Mouse (Mus musculus) right cerebral cortex, postnatal 25 days (tissue): ENCODE data around the gene Tmem120b.
A peak's percentile ranks its signal among the peaks of the same experiment; 100 is the strongest.

Experiments used
- DNase-seq: peaks from one replicate; pipeline ENCODE4 v3.0.0; 2022

Tmem120b gene

DNA sequence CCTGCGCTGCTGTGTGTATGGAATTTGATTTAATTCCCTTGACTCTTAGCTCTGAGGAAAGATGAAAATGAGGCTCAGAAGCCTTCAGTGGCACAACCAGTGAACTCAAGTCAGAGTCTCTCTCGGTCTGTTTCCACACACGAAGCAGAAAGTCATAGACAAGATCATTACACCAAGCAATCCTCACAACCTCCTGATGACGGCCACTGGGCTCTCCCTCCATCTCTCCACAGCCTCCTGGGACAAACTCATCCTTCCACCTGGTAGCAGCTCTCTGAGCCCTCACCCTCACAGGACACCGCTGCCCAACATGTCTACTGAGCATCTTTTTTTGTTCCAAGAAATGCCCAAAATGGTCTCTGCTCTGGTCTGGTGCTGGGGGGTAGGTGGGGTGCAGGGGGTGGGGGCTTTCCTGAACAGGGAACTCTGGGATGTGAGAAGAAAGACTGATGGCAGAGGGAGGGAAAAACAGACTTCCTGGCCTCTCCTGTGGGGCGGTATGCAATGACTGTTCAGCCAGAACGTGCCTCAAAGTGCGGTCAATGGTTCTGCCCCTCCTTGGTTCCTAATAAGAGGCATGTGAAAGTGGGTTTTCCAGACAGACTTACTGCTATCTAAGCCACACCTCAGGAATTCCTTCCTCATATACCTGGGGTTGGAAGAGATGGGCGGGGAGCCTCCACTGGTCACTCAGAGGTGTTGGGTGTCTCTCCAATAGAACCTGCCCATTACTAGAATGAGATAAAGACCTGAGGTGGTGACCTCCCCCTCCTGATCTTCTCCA is 62.0 kb downstream of the Tmem120b start:
- DNase-seq, result no peak

DNA sequence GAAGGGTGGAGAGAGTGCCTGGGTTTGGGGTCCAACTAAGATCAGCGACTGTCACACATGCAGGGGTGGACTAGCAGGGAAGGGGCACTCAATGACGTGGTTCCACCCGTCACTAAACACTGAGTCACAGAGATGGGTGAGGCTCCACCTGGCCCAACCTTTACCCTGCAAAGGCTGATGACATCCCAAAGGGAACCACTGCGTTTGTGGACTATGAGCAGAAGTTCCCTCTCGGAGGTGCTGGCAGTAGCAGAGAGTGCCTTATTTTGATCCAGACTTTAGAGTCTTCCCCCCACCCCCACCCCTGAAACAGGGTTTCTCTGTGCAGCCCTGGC is 62.6 kb downstream of the Tmem120b start:
- no peak for DNase-seq

DNA sequence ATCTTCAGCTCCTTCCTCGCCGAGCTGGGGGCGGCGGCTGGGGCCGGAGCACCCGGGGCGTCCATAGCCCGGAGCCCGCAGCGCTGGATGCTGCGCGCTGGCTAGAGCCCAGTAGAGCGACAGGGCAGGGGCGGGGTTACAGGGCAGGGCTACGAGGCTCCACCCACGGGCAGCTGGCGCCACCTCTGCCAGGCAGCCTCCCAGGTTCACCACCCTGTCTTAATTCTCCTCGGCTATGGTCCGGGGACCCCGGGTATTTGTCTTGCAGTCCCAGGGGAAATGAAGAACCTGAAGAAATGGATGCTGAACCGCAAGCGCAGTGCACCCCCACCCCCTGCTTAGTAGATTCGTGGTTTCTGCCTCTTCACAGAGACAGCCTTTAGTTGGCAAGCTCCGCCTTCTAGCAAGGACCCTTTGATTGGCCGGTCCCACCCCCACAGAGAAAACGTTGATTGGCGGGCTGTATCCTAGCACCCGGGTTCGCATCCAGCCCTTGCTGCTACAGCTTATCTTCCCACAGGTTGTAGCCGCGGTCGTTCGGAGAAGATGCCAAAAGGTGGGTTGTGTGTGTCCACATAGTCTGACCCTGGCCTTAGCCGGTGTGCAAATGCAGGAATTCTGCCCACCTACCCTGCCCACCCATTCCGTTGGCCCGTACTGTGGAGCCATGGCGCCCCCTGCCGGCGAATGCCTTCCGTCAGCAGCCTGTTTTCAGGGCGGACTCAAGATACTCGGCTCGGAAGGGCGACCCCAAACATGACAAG is 64.3 kb downstream of the Tmem120b start, which contains the start of gene Rhof:
TSS of gene Rhof (minus strand) at position 385 of the 764 bp plus-strand sequence.
- peak; percentile 83 for DNase-seq

DNA sequence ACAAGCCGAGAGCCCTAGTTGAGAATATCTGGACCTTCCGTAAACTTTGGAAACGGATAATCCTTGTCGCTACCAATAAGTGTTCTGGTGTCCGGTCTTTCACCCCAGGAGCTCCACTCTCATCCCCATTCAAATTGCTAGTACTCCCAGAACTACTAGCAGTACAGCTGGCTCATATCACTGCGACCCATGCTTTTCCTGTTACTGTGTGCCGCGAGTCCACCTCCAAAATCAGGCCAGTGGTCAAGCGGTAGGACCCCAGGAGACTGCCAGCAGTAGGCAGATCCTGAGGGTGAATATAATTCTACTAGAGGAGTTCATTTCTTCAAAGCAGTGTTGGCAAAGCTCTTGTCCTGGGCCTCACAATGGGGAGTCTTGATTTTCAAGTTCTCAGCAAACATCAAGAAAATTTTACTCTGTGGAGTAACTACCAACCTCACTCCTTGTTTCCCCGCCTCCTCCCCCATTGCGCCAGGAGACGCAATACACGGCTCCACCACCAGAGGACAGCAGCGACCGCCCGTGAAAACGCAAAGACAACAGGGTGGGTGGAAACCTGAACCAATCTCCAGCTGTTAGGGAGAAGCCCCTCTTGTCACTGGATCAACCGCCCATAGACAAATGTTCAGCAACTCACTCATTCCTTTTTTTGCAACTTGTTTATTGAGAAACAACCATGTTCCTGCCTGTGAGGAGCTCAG is 65.0 kb downstream of the Tmem120b start:
- DNase-seq, result peak; percentile 86

DNA sequence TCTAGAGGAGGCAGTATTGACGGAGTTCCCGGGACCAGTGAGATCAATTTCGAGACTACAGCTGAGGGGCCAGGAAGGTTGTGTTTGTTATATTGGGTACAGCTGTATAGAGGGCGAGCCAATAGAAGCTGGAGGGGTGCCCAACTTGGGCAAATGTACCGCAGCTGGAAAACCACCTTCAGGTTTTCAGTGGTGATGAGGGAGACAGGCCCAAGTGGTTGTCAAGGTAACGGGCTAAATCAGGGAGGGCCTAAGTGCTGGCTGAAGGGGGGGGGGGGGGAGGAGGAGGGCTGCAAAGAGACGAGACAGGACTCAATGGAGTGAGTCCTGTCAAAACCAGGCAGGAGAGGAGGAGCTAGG is 65.5 kb downstream of the Tmem120b start:
- DNase-seq, result no peak

DNA sequence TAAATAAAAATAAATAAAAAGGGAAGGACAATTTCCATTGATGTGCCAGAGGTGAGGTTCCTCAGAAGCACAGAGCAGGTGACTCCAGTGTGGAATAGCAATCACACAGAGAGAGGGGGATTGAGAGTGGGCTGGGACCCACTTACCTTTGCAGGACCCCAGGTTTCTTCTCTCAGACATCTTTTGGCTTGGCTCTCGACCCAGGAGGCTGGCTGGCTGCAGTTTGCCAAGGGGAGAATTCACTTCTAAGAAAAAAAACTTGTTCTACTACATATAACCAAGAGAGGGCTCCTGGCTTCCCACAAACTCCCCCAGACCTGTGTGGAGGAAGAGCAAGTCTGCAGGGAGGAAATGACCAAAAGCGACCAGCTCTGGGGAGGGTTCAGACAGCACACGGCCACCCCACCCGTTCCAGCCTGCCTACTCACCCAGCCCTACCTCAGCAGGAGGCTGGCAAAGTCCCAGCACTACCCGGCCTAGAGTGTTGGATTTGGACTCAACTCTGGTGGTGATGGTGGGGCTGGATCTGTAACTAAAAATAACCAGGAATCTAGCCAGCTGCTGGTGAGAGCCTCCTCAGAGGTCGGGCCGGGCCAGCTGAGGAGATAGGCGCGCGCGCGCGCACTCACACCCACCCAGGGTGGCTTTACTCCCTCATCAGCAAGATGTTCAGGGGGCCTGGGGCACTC is 66.1 kb downstream of the Tmem120b start:
- DNase-seq, result peak; percentile 55

DNA sequence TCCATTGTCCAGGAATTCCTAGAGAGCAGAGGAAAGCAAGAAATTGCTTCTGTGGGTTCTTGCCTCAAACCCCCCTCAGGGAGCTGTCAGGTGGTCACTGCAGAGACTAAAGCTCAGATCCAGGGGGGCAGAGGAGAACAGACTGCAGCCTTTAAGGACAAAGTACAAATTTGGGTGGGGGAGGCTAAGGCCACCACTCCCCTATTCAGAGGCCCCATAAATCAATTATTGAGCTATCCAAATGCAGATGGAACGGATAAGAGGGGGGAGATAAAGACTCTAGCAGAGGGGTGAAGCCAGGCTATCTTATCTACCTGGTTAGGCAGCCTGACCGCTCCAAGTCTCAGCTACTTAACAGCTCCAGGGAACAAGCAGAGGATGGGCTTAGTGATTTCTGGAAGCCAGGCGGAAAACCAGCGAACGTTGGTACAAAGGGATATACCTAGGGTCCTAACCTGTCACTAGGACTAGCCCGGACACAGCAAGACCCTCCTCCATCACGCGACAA is 66.7 kb downstream of the Tmem120b start:
- no peak for DNase-seq

DNA sequence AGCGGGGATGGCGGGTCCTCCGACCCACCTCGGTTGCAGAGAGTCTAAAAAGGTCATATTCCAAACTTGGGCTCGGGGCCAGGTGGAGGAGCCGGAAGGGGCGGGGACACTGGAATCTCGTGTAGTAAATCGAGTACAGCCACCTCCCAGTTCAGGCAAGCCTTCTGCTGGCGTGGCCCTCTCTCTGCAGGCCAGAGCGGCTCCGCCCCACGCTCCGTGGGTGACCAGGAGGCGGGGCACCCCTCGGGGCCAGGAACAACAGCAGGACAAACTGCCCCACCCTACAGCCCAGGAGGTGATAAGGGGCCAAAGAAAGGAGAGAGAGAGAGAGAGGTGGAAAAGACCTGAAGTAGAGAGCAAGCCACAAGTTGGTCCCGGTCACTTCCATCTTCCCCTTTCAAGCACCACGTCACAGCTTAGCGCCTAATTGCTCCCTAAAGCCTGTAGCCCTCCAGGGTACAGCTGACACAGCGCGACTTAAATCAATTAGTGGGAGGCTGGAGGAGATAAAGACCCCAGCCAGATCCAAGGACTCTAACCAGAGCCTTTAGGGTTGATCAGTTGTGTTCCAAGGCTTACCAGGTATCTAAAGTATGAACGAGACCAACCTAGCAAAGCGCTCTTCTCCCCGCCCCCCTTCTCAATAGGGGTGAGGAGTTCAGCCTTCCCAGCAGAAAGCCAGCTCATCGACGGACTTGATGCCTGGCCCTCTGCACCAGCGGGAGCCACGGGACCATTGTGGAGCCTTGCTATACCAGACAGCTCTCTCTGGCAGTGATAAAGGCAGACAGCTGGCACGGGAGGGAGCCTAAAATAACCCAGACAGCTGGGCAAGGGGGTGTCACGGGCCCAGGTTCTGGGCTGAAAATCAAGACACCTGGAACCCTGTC is 67.5 kb downstream of the Tmem120b start:
- peak; percentile 68 for DNase-seq

DNA sequence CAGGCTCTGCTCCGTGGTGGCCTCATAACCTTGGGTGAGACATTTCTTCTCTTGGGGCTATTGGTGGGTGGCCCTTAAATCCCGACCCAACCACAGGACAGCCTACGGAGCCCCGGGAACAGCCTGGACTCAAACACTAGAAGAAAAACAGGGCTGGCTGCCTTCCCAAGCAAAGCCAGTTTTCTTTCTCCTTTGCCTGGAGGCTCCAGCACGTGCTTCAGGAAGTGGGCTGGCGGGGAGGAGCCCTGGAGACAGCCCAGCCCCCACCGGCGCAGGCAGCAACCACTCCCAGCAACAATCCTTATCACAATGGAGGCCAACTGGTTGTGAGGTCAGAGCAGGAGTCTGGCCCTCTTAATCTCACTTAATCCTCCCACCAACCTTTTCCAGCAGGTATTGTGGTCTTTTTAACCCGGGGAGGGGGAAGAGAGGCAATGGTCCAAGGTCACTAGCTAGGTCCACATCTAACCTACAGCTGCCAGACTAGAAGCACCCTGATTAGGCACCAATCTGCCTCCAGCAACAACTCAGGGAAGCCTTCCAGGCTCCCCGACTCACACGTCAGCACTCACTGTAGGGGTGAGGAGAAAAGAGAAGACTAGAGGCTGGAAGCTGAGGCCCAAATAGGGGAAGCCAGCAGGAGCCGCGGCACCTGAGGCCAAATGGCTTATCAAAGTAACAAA is 68.3 kb downstream of the Tmem120b start:
- peak; percentile 87 for DNase-seq

DNA sequence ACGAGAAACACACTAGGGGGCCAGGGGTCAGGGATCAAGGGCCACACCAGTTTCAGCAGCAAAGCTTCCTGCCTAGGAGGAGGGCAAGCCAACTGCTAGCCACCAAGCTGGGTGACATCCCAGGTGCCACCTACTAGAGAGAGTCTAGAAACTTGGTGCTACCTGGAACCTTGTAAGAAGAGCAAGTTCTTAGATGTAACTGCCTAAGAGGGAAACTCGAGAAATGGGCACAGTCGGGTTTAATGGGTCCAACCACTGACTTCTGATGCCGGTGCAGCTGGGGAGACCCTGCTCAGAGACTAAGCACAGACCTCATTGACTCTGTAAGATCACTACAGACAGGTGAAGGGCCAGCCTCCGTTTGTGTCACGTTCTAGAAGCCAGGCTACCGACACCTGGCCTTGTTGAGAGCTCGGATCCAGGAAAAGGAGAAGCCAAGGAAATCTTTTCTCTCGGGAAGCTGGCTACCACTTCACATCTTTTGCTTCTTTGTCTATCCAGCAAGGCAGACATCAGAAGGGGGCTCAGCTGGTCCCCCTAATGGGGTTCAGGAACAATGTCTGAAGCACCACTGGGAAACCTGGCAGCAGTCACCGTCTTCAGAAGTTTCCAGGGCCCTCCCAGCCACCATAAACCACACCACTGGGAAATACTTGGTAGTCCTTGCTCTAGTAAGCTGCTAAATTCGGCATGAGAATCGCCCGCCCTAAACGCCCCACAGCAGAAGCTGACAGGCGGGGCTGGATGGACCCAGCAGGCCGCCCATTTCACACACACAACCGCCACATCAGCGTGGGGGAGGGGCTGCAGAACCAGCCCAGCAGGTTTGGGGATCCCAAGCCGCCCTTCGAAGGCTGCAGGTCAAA is 69.1 kb downstream of the Tmem120b start:
- DNase-seq, result peak; percentile 72

DNA sequence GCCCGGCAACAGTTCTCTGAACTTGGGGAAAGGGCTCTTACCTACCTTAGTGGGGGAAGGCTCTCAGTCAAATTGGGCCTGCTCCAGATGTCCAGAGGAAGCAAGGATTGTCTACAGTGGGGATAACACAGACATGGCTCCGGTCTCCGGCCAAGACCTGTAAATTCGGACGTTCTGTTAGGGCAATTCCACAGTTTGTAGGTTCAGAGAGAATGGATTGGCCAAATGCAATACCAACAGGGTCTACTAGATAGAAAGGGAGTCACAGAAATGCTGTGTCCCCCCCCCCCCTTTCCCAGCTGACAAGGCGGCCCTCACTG is 69.7 kb downstream of the Tmem120b start:
- no peak for DNase-seq

DNA sequence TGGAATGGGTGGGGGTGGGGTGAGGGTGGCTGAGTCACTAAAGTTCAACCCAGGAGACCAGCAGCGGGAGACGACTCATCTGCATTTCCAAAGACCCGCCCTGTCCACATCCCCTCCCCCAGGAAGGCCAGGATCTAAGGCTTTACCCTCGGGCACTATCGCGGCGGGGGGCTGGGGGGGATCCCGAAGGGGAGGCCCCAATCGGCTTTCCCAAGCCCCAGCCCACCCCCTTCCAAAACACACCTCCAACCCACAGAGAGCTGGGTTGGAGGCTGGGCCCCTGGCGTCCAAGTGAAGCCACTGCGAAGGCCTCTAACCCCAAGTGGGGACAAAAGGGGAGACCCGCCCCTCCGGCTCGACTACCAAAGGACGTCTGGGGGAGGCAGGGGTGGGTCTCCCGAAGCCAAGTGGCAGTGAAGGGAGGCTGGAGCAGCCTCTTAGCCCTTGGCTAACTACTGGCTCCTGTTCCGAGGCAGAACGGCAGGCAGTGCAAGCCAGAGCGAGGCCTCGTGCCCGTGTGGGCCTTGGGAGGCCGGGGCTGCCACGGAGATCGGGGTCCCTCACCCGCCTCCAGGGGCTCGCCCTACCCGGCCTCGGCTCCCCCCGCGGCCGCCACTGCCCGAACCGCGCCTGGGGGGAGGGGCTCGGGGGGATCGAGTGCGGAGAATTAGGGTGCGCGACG is 70.2 kb downstream of the Tmem120b start:
- peak; percentile 47 for DNase-seq

DNA sequence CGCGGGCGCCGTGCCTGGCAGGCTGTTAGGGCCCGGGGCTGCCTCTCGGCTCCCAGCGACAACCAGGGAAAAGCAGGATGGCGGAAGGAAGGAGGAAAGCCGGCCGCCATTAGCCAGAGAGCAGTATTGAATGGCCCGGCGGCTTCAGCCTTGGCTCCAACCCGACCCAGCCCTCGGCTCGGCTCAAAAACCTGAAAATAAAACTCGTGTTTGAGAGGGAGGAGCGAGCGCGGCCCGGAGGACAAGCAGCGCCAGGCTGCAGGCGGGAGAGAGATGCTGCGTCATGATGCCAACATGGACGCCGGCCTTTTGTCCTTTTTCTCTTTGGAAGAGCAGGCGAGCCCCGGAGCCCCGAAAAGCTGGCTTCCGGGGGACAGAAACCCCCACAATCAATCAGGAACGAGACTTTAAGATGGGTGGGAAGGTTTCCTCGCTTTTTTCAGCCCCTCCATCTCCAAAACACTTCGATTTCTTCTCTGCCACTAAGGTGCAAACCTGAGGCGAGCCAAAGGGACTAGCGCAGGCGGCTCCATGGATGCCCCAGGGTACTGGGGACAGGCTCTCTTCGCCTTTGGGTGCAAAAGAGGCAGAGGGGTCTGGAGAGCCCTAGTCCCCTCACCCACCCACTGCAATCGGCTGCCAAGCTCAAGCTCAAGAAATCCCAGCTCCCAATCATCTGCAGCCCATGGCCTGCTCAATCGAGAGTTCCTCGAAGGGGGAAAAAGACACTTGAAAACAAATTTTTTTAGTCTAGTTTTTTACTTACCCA is 70.9 kb downstream of the Tmem120b start:
- DNase-seq, result peak; percentile 87

DNA sequence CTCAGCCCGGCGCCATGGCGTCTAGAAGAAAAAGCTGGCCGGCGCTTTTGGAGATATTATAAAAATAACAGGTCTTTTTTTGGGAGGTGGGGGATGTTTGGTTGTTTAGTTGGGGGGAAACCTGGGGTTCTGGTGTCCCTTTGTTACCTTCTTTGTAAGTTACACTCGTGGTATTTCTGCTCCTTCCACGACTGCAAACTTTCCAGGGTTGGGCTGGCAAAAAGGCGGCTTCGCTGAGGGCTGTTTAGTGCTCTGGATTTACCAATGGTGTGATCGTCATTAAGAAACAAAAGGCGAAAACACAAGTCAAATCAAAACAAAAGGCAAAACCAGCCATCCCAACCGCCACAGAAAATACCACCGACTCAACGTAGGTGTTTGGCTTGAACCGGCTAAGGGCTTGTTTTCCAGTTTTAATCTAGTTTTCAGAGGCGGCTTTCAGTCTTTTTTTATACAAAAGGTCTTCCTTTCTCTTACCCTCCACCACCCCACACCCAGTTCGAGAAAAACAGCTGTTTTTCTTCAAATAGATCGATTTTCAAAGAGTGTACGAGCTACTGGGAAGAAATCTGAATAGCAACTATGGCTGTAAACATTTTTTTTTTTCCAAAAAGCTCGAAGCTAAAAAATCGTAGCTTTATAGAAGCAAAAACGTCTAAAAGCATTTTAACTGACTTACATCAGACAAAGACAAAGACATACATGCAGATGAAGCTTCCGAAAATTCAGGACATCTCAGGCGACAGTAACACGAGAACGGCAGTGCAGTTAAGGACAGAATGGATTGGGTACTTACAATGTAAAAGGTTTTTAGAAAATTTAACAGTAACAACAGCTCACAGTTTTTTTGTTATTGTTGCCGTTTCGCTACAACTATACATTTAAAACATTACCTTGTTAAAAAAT is 71.8 kb downstream of the Tmem120b start:
- no peak for DNase-seq

DNA sequence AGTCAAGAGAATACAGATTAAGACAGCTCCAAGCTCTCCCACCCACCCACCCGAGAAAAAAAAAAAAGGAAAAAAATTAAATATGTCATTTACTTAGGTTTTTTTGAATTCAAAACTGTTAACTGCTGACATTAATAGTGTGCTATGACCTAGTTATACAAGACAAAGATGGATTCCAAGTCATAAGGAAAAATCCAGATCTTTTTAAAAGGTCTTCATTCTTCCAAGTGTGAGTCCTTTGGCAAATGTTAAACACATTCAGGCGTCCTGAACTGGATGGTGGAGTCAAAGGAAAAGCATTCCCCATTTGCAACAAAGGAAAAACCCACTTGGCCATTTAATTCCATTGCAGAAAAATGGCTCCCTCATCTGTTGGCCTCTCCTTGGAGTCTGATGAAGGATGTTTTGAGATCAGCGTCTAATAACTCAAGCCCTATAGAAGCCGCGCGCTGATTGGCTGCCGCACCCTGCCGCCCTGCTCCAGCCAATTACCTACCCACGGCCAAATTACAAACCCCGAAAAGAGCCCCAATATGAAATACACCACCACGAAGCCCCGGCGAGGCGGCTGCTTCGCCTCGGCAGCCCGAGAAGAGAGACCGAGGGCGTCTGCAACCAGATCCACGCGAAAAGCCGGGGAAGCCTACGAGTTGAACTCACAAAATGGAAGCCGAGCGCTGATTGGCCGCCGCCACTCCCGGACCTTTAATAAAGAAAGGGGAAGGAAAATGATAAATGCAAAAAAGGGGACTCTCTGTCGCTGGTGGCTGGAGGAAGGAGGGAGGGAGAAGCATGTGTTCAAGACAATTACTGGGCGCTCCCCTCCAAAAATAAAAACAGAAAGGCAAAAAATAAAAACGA is 72.7 kb downstream of the Tmem120b start:
- peak; percentile 89 for DNase-seq

DNA sequence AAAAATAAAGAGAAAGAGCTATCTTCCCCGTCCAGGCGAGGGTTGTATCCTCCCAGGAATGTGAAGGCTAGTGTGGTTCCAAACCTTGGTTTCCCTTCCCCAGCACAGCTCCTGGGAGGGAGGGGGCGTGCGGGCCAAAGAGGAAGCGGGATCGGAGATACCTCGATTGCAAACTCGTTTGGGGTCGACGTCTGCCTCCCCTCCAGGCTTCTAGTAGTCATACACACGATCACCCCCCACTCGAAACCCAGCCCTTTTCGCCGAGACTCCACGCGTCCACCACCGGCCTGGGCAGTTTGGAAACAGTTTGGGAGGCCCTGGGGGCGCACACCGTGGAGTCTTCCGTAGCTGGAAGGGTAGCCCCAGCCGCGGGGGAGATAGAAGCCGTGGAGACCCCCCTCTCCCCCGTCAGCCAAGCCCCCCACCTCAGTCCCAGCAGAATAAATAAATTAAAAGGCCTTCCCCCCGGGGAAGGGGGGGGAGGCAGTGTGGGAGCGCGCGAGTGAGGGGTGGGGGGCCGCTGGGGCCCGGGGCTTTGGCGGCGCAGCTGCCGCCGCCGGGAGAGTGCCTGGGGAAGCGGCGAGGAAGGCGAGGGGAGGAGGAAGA is 73.4 kb downstream of the Tmem120b start:
- peak; percentile 59 for DNase-seq
